Comparison of ENCODE assay signal across 8 mouse cellular contexts in genomic region chr5:39643260-39643923, GRCm38 (mm10).
DNase-seq lines count a peak whose midpoint lies in the region; ATAC-seq and TF ChIP-seq lines count a peak whose summit lies in the region.

No protein-coding gene starts in this region.

- intact Hi-C loops in left cerebral cortex, adult 2 months (cut with DNase I), result loop anchor here (5.0 to 10.0 kb wide), 4 partner anchors 159 to 1311 kb away; no protein-coding TSS in a partner anchor
- intact Hi-C loops in left cerebral cortex, postnatal 4 days (cut with DNase I), result loop anchor here (5.0 to 10.0 kb wide), 3 partner anchors 321 to 1311 kb away; no protein-coding TSS in a partner anchor

- H3K4me1 ChIP-seq in embryonic facial prominence, embryonic 12.5 days, result 0 out of 2 replicates have a peak, but pooled peaks cover 3% of the 10 kb centered on the region
- peaks cover 15% of the 10 kb centered on the region for H3K4me1 ChIP-seq in hindbrain, embryonic 12.5 days
- H3K4me1 ChIP-seq in midbrain, embryonic 11.5 days (ENCODE audit: control insufficient read depth, insufficient read depth, low read length), result no peaks in the 10 kb centered on the region

- ATAC-seq in embryonic facial prominence, embryonic 12.5 days (ENCODE audit: insufficient number of reproducible peaks, insufficient read depth, low FRiP score, low TSS enrichment), result no peak
- no peak for ATAC-seq in hindbrain, embryonic 12.5 days (ENCODE audit: low FRiP score)
- no peak for ATAC-seq in midbrain, embryonic 11.5 days (ENCODE audit: low FRiP score)
- no peak for ATAC-seq in granulocyte monocyte progenitor cell, adult 5-6 weeks (replicated peaks; ENCODE audit: poor library complexity, severe bottlenecking)

- no peaks in the 10 kb centered on the region for H3K9me3 ChIP-seq in embryonic facial prominence, embryonic 12.5 days
- no peaks in the 10 kb centered on the region for H3K9me3 ChIP-seq in hindbrain, embryonic 12.5 days (replicated peaks)
- H3K9me3 ChIP-seq in midbrain, embryonic 11.5 days (ENCODE audit: control insufficient read depth, low read length), result no peaks in the 10 kb centered on the region

- peak overlapping the region; percentile 83 for H3K4me3 ChIP-seq in left cerebral cortex, adult 2 months
- peak overlapping the region; percentile 66 for H3K4me3 ChIP-seq in embryonic facial prominence, embryonic 12.5 days
- H3K4me3 ChIP-seq in hindbrain, embryonic 12.5 days, result peak overlapping the region; percentile 54
- H3K4me3 ChIP-seq in midbrain, embryonic 11.5 days (ENCODE audit: low read depth, low read length), result peak overlapping the region; percentile 61

- 4% methylated on average over 22 of the region's 22 CpGs for WGBS in embryonic facial prominence, embryonic 12.5 days
- WGBS in hindbrain, embryonic 12.5 days, result 3% methylated on average over 22 of the region's 22 CpGs
- WGBS in midbrain, embryonic 11.5 days, result 4% methylated on average over 22 of the region's 22 CpGs

- H3K27me3 ChIP-seq in embryonic facial prominence, embryonic 12.5 days, result peaks cover 18% of the 10 kb centered on the region; the same call in 1 of the 2 replicates
- H3K27me3 ChIP-seq in hindbrain, embryonic 12.5 days, result peaks cover 21% of the 10 kb centered on the region
- peaks cover 16% of the 10 kb centered on the region; the same call in 1 of the 2 replicates for H3K27me3 ChIP-seq in midbrain, embryonic 11.5 days (ENCODE audit: control insufficient read depth, insufficient read depth, low read length)

- peak overlapping the region; percentile 95 for H3K4me2 ChIP-seq in embryonic facial prominence, embryonic 12.5 days (replicated peaks)
- H3K4me2 ChIP-seq in hindbrain, embryonic 12.5 days (replicated peaks), result peak overlapping the region; percentile 81
- peak overlapping the region; percentile 93 for H3K4me2 ChIP-seq in midbrain, embryonic 11.5 days

- H3K27ac ChIP-seq in left cerebral cortex, adult 2 months, result peak overlapping the region; percentile 95
- H3K27ac ChIP-seq in embryonic facial prominence, embryonic 12.5 days, result no peak overlapping the region
- no peak overlapping the region for H3K27ac ChIP-seq in hindbrain, embryonic 12.5 days
- no peak overlapping the region for H3K27ac ChIP-seq in midbrain, embryonic 11.5 days (ENCODE audit: low read depth, low read length)

- TF ChIP-seq CTCF in left cerebral cortex, adult 2 months (IDR thresholded peaks at IDR 0.05), result no peak

- no peaks in the 10 kb centered on the region for H3K36me3 ChIP-seq in embryonic facial prominence, embryonic 12.5 days
- H3K36me3 ChIP-seq in hindbrain, embryonic 12.5 days, result no peaks in the 10 kb centered on the region
- H3K36me3 ChIP-seq in midbrain, embryonic 11.5 days (ENCODE audit: control insufficient read depth, insufficient read depth, low read length), result no peaks in the 10 kb centered on the region

- DNase-seq in left cerebral cortex, adult 2 months (ENCODE audit: extremely low spot score in 1 of 2, low spot score in 2 of 2), result peak in 1 of 2 experiments; percentile 48
- no peak for DNase-seq in left cerebral cortex, postnatal 4 days
- DNase-seq in midbrain, embryonic 11.5 days (ENCODE audit: low spot score, missing footprints), result peak; percentile 89
- DNase-seq in thymus, postnatal 10 days (ENCODE audit: low spot score in 2 of 2), result no peak
- no peak for DNase-seq in thymus, postnatal 25 days

- H3K9ac ChIP-seq in embryonic facial prominence, embryonic 12.5 days, result 0 out of 2 replicates have a peak overlapping the region, but pooled peaks have one; percentile 55
- peak overlapping the region; percentile 67 for H3K9ac ChIP-seq in hindbrain, embryonic 12.5 days
- peak overlapping the region; percentile 73; the same call in 1 of the 2 replicates for H3K9ac ChIP-seq in midbrain, embryonic 11.5 days (ENCODE audit: low read length)
